Mouse (Mus musculus): ENCODE measurements at regions not wholly inside any gene's neighbourhood (a gene's known extent, or its start where the extent isn't known, plus 50 kb on each side); places are given as distances from the start of the nearest gene placed in this dataset.

DNA sequence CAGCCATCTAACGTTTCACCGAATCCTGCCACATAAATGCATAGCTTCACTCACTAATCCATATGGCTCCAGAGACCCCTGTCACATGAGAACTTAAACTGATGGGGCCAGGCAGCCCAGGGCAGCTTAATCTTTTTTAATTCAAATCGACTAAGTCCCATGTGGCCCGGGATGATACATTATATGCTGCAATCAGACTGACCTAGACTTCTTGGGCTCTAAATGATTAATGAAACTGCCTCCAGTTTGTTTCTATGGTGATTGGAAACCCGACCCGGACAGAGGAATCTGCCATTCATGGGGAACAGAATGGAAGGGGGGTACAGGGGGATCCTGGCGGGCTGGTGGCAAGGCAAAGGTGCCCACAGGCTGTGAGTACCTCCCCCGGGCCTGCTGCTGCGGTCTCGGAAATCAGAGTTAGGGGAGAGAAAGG lies 60.6 kb upstream of the Six2 start:
- no peak for DNase-seq

DNA sequence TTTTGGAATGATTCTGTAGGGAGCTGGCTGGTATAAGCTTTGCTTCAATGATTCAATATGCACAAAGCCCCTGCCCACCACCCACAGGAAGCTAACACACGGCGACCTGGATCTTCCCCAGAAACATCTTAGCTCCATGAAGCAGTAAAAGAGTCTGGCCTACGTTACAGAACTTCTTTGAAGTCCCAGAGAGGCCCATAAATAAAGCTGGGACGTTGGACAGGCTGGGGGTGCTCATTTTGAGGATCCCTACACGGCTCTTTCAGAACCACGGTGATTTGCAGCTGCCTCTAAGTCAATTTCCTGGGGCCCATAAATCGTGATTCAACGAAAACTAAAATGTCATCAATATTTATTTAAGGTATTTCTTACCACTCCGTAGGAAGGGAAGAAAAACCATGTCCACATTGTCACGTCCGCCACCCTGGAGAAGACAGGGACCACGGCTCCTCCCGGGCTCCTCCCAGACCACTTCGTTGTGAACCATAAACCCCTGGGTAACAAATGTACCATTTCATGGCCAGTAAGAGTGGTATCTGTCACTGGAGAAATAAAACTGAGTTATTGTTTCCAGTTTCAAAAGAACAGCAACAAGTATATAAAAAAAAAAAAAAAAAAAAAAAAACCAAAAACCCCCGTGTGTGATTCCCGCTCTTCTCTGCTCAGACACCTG lies 60.0 kb upstream of the Six2 start:
- DNase-seq: no peak

All from kidney, adult 11 months (tissue).